Mouse (Mus musculus): Measurements from ENCODE around the gene Slc7a7.

- TF ChIP-seq CTCF (IDR thresholded peaks at IDR 0.05; ENCODE audit: control insufficient read depth, insufficient read depth, insufficient replicate concordance, low read depth, low read length) (no peak), POLR2A (IDR thresholded peaks at IDR 0.05; ENCODE audit: control insufficient read depth, low read depth, low read length) (no peak)
Observed at GRCm38 (mm10) chr14:54390843-54391242, 26.7 kb downstream of the Slc7a7 start.

Measured in testis, adult 2 months (tissue).